Mouse (Mus musculus) bone marrow macrophage, adult 2 months (primary cell): ENCODE results near the gene 2610002M06Rik.

Experiments
- CTCF ChIP-seq: IDR thresholded peaks from 2 replicates; pipeline ENCODE4 v1.5.1; 2012; ENCODE audit warnings: low read depth, mild to moderate bottlenecking, low read length, moderate library complexity
- POLR2A ChIP-seq: IDR thresholded peaks from 2 replicates; pipeline ENCODE4 v1.6.1; 2012; ENCODE audit warnings: mild to moderate bottlenecking, low read depth, low read length, borderline replicate concordance

DNA sequence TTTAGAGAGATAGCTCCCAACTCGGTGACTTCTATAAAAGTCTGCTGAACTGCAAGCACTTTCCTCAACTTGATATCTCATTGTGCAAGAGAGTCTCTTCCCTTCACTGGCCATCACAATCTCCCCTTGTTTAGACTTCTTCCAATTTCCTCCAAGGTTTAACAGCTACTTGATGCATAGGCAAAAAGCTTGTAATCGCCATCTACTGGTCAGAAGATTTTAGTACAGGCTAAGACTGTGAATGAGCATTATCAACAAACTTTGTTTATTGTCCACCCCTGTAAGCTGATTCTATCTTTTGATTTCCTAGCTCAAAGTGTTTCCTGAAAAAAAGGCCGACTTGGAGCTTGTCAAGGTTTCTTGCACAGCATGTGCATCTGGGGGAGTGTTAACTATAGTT lies 48.2 kb downstream of the 2610002M06Rik start:
- TF ChIP-seq CTCF, result no peak
- TF ChIP-seq POLR2A, result no peak
